Mouse (Mus musculus): ENCODE results near the gene Poc5. TPM values are rescaled to one million over a fixed set of nuclear protein-coding genes. Genes with fewer than 3 reads are reported as not detected.

Gene Poc5
- total RNA-seq (2017): 9.5 and 17.0 TPM in 2 replicates

GRCm38 (mm10) chr13:96388042-96388888 is at the start of gene Poc5:
Gene Poc5 (plus strand): TSS chr13:96388294.
- ATAC-seq (replicated peaks; ENCODE audit: low read depth, poor library complexity, severe bottlenecking): peak; percentile 99

- ATAC-seq (replicated peaks; ENCODE audit: low read depth, poor library complexity, severe bottlenecking): no peak
Observed at GRCm38 (mm10) chr13:96341461-96341860, 46.6 kb upstream of the Poc5 start.

GRCm38 (mm10) chr13:96344778-96345177 is 43.3 kb upstream of the Poc5 start:
- no peak for ATAC-seq (replicated peaks; ENCODE audit: low read depth, poor library complexity, severe bottlenecking)

- no peak for ATAC-seq (replicated peaks; ENCODE audit: low read depth, poor library complexity, severe bottlenecking)
Observed at GRCm38 (mm10) chr13:96346581-96346980, 41.5 kb upstream of the Poc5 start.

- no peak for ATAC-seq (replicated peaks; ENCODE audit: low read depth, poor library complexity, severe bottlenecking)
Observed at GRCm38 (mm10) chr13:96350207-96350606, 37.9 kb upstream of the Poc5 start.

GRCm38 (mm10) chr13:96351264-96351663 is 36.8 kb upstream of the Poc5 start:
- ATAC-seq (replicated peaks; ENCODE audit: low read depth, poor library complexity, severe bottlenecking): no peak

GRCm38 (mm10) chr13:96375519-96375918 is 12.6 kb upstream of the Poc5 start:
- ATAC-seq (replicated peaks; ENCODE audit: low read depth, poor library complexity, severe bottlenecking): peak; percentile 82

- no peak for ATAC-seq (replicated peaks; ENCODE audit: low read depth, poor library complexity, severe bottlenecking)
Observed at GRCm38 (mm10) chr13:96376871-96377270, 11.2 kb upstream of the Poc5 start.

GRCm38 (mm10) chr13:96377883-96378282 is 10.2 kb upstream of the Poc5 start:
- ATAC-seq (replicated peaks; ENCODE audit: low read depth, poor library complexity, severe bottlenecking): peak; percentile 63; the same call in 1 of the 2 replicates

GRCm38 (mm10) chr13:96389301-96389700 is 1.2 kb downstream of the Poc5 start:
- ATAC-seq (replicated peaks; ENCODE audit: low read depth, poor library complexity, severe bottlenecking): no peak

- no peak for ATAC-seq (replicated peaks; ENCODE audit: low read depth, poor library complexity, severe bottlenecking)
Observed at GRCm38 (mm10) chr13:96401251-96401650, 13.2 kb downstream of the Poc5 start.

GRCm38 (mm10) chr13:96405518-96405917 is 17.4 kb downstream of the Poc5 start:
- no peak for ATAC-seq (replicated peaks; ENCODE audit: low read depth, poor library complexity, severe bottlenecking)

- peak; percentile 45; the same call in 1 of the 2 replicates for ATAC-seq (replicated peaks; ENCODE audit: low read depth, poor library complexity, severe bottlenecking)
Observed at GRCm38 (mm10) chr13:96407040-96407439, 18.9 kb downstream of the Poc5 start.

GRCm38 (mm10) chr13:96408786-96409185 is 20.7 kb downstream of the Poc5 start:
- ATAC-seq (replicated peaks; ENCODE audit: low read depth, poor library complexity, severe bottlenecking): no peak

GRCm38 (mm10) chr13:96414384-96414783 is 26.3 kb downstream of the Poc5 start:
- ATAC-seq (replicated peaks; ENCODE audit: low read depth, poor library complexity, severe bottlenecking): no peak

- no peak for ATAC-seq (replicated peaks; ENCODE audit: low read depth, poor library complexity, severe bottlenecking)
Observed at GRCm38 (mm10) chr13:96416380-96416779, 28.3 kb downstream of the Poc5 start.

GRCm38 (mm10) chr13:96417261-96417813 is 29.2 kb downstream of the Poc5 start:
- no peak for ATAC-seq (replicated peaks; ENCODE audit: low read depth, poor library complexity, severe bottlenecking)

GRCm38 (mm10) chr13:96418487-96418886 is 30.4 kb downstream of the Poc5 start:
- no peak for ATAC-seq (replicated peaks; ENCODE audit: low read depth, poor library complexity, severe bottlenecking)

- no peak for ATAC-seq (replicated peaks; ENCODE audit: low read depth, poor library complexity, severe bottlenecking)
Observed at GRCm38 (mm10) chr13:96421230-96421629, 33.1 kb downstream of the Poc5 start.

- no peak for ATAC-seq (replicated peaks; ENCODE audit: low read depth, poor library complexity, severe bottlenecking)
Observed at GRCm38 (mm10) chr13:96424496-96425274, 36.6 kb downstream of the Poc5 start.

- ATAC-seq (replicated peaks; ENCODE audit: low read depth, poor library complexity, severe bottlenecking): no peak
Observed at GRCm38 (mm10) chr13:96426044-96426443, 38.0 kb downstream of the Poc5 start.
